Mouse (Mus musculus): Measurements from ENCODE around the gene Elovl5.
A peak's percentile ranks its signal among the peaks of the same experiment; 100 is the strongest.

Gene Elovl5

DNA sequence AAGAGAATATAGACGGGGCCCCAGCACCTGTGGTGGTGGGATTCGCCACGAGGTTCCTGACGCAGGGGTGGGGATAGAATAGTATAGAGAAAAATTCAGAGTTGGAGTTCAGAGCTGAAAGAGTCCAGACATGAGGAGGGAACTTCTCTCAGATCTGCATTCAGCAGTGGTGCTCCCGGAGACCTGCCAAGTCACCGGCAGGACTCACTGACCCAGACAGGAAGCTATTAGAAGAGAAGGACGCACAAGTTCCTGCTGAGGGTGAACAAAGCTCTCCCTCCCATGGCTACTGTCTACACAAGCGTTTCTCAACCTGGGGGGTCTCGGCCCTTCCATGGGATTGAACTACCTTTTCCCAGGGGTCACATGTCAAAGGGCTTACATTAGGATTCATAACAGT is 78.1 kb downstream of the Elovl5 start:
- DNase-seq (ENCODE audit: low spot score) = no peak

GRCm38 (mm10) chr9:78000586-78001500 is 83.7 kb downstream of the Elovl5 start:
- no peak for DNase-seq (ENCODE audit: low spot score)

DNA sequence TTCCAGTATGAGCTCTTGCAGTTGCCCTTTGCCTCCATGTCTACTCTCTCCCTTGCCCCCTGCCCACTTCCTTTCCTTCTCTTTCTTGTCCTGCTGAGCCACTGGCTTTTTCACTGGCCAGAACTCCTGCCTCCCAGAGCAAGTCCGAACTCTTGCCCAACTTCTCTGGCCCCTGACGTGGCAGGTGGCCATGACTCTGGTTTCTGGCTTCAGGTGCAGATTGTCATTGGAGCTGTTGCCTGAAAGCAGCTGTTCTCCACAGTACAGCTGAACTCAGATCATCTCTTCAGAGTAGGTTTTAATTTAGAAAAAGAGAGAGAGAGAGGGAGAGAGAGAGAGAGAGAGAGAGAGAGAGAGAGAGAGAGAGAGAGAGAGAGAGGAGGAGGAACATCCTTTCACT is 86.1 kb downstream of the Elovl5 start:
- DNase-seq (ENCODE audit: low spot score) = no peak

GRCm38 (mm10) chr9:78005481-78005880 is 88.3 kb downstream of the Elovl5 start:
- no peak for DNase-seq (ENCODE audit: low spot score)

GRCm38 (mm10) chr9:78006209-78007001 is 89.2 kb downstream of the Elovl5 start:
- peak; percentile 92 for DNase-seq (ENCODE audit: low spot score)

GRCm38 (mm10) chr9:78009382-78009781 is 92.2 kb downstream of the Elovl5 start:
- no peak for DNase-seq (ENCODE audit: low spot score)

GRCm38 (mm10) chr9:78010187-78010586 is 93.0 kb downstream of the Elovl5 start:
- DNase-seq (ENCODE audit: low spot score) = no peak

- DNase-seq (ENCODE audit: low spot score) = no peak
These were observed 93.5 kb downstream of the Elovl5 start for GRCm38 (mm10) chr9:78010707-78011106.

DNA sequence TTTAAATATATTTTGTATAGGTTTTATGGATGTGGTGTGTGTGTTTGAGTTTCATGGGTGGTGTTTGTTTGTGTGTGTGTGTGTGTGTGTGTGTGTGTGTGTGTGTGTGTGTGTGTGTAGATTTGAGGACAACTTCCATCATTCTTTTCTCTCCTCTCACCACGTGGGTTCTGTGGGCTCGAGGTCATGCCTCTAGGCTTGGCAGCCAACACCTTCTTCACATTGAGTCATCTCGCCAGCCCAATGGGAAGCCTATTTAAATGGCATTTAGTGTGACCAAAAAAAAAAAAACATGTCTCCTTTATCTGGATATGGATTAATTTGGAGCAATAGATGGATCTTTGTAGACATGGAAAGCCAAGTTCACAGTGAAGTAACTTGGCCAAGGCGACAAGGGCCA is 94.9 kb downstream of the Elovl5 start:
- DNase-seq (ENCODE audit: low spot score) = no peak

DNA sequence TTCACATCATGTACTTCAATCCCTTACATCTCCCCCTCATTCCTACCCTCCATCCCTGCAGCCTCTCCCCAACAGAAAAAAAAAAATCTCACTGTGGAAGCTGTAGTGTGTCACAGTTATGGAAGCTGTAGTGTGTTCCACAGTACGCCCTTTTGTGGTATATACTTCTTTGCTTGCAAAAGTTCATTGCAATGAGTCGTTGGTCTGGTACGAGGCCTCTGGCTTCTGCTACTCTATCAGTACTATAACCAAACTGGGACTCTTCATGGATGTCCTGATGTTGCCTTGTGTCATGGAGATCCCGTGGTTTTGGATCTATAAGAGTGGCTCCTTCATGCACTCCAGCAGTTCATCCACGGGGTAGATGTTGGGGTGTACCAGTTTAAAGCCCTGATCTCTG is 95.5 kb downstream of the Elovl5 start:
- DNase-seq (ENCODE audit: low spot score) = no peak

DNA sequence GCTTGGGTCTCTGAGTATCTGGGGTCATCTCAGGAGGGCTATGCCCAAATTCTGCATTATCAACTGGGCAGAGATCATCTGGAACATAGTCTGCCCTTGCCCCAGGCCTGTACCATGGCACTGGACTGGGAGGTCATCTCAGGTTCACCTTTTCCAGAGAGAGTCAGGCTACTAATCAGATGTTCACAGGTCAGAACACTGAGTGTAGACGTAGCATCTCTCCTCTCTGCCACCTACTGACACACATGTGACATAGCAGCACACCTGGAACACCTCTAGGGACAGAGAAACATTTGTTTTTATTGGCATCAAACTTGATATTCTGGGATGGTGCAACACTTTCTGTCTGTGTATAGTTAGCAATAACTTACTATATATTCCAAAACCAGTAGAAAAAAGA is 96.6 kb downstream of the Elovl5 start:
- no peak for DNase-seq (ENCODE audit: low spot score)

- no peak for DNase-seq (ENCODE audit: low spot score)
These were observed 98.7 kb downstream of the Elovl5 start for GRCm38 (mm10) chr9:78015816-78016215.

DNA sequence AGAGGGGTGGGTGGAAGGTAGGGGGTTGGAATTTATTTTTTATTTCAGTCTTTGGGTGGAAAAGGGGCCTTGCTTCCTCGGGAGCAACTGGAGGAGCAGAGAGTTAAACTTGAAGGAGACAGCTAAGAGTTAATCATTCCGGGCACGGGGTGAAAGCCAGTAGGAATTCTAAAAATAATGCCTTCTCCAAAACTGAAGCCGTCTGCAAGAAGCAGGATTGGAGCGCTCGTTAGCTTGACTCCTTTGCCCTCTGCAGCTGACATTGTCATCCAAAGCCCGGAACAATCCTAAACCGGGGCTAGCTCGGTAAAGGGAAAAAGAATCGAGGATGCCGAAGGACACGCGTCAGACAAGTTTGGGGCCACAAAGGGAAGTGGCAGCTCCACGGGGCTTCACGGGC is 99.1 kb downstream of the Elovl5 start:
- no peak for DNase-seq (ENCODE audit: low spot score)

DNA sequence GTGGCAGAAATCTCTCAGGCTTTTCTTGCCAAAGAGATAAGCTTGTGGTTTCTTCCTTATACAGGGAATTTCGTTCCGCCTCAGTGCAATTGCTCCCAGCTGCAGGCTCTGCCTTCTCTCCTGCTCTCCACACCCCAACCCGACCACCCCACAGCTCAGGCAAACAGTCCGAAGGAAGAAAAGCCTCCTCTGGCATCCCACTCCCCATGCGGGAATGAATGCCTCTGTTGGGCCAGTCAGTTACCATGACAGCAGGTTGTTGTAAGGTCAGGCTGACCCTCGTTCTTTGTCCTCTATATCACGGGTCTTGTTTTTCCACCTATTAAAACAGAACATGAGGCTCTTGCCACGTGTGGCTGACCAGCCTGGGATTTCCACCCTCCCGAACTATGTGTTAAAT is 104.1 kb downstream of the Elovl5 start:
- peak; percentile 67 for DNase-seq (ENCODE audit: low spot score)

DNA sequence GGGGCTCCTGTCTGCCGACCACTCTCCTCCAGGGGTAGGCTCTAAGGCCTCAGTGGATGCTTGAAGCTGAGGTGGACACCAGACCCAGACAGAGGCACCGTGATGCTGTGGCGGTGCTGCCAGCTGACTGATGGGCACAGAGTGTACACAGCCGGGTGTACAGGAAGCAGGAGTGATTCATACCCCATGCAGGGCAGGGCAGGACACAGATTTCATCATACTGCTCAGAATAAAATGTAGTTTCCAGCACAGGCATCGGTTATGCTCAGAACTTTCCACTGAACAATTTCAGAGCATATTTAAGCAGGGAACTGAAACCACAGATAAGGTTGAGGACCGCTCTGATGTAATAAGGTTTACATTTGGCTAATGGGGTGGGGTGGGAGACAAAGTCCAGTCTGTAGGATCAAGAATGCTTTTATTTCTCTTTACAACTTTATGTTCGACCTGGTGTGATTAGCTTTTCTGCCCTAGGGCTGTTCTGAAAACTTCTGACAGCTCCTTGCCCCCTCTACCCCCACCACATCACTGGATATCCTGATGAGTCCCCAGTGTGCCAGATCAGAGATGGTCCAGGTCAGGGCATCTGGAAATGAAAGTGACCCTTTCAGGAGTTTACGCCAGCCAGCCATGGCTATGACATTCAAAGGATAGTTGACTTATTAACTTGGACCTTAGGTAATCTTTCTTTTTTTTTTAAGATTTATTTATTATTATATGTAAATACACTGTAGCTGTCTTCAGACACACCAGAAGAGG is 105.2 kb downstream of the Elovl5 start:
- peak; percentile 37 for DNase-seq (ENCODE audit: low spot score)

GRCm38 (mm10) chr9:78024823-78025222 is 107.7 kb downstream of the Elovl5 start:
- peak; percentile 56 for DNase-seq (ENCODE audit: low spot score)

DNA sequence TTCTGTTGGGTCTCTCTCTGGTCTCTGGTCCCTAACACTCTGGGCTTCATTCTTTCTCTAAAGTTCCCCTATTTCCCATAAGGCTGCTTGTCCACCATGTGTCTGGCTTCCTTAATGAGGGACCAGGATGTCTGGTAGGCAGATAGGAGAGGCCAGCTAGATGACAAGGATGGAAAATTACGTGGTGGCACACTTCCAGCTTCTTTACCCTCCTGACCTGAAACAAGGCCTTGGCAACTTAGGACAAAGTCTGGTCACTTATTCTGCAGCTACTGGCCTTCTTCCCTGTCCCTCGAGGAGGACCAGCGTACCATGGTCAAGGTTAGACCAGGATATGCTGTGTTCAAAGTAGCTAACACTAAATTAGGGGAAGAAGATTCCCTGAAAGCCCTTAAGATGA is 109.9 kb downstream of the Elovl5 start:
- DNase-seq (ENCODE audit: low spot score) = no peak

DNA sequence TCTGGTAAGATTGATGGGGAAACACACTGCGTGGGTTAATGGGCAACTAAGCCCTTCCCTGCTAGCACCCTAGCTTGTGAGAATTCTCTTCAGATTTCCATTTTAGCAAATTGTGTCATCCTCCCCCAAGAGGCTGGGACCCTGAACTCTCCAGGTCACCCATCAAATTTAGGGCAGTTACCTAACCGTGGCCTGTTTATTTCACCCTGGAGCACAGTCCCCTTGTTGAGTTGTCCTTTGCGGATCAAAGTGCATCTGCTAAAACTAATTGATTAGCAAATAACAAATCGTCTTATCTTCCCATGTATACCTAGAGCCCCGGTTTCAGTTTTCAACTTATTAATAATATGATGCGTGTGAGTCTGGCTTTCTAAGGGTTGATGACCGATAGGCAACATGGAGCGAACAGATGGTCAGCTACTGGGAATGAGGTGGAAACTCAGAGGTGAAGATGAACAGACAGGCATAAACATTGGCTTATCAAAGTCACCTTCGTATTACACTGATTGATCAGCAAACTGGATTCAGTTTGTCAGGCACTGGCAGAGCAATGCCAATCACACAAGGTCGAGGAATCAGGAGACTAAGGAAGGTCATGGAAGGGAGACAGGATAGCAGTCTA is 113.8 kb downstream of the Elovl5 start:
- DNase-seq (ENCODE audit: low spot score) = no peak

- no peak for DNase-seq (ENCODE audit: low spot score)
These were observed 115.8 kb downstream of the Elovl5 start for GRCm38 (mm10) chr9:78032930-78033329.

Data from ovary, postnatal 36 days (tissue).